Mouse (Mus musculus) left cerebral cortex, postnatal 10 days (tissue): ENCODE data around the gene Ap3s2. TPM values are rescaled to one million over a fixed set of nuclear protein-coding genes. Genes with fewer than 3 reads are reported as not detected.

Source experiments
- DNase-seq, 2 experiments: peaks; one replicate each; pipeline ENCODE4 v3.0.0; 2021 to 2022; ENCODE audit warnings: low spot score in 2 of 2, mixed read lengths in 1 of 2; ENCODE audit errors: extremely low spot score in 1 of 2
- intact Hi-C: fragments of 180-260 bp; cut with DNase I; formaldehyde crosslinking; loops from one replicate; pipeline ENCODE4 v1.15.1; 2025
- microRNA-seq: library from miRNA; unstranded; fragments of <30 nt; microRNA quantifications from one replicate; pipeline ENCODE4 v1.2.0, GENCODE M21; 2022
- total RNA-seq, 2 experiments: library from RNA; stranded (reverse); gene quantifications; 2 replicates each; pipeline ENCODE4 v1.2.3; 2021

Gene Ap3s2
- total RNA-seq, 2 experiments from 2014 or later, result 48.9 to 50.0 TPM

GRCm38 (mm10) chr7:79858202-79858934 lies 62.1 kb downstream of the Ap3s2 start:
- DNase-seq, result peak in 1 of 2 experiments; percentile 52
- intact Hi-C loops, result no loop called here

GRCm38 (mm10) chr7:79856305-79856704 lies 64.1 kb downstream of the Ap3s2 start:
- no peak for DNase-seq
- intact Hi-C loops, result no loop called here

- peak in 1 of 2 experiments; percentile 58 for DNase-seq
- intact Hi-C loops, result no loop called here
Measured at GRCm38 (mm10) chr7:79847456-79848451, 72.7 kb downstream of the Ap3s2 start.

GRCm38 (mm10) chr7:79846342-79846741 lies 74.1 kb downstream of the Ap3s2 start:
- intact Hi-C loops, result no loop called here
- DNase-seq, result peak in 1 of 2 experiments; percentile 63

- intact Hi-C loops, result no loop called here
- peak in 1 of 2 experiments; percentile 52 for DNase-seq
Measured at GRCm38 (mm10) chr7:79844090-79844802, 76.2 kb downstream of the Ap3s2 start.

GRCm38 (mm10) chr7:79842163-79842562 lies 78.3 kb downstream of the Ap3s2 start:
- intact Hi-C loops, result no loop called here
- no peak for DNase-seq

GRCm38 (mm10) chr7:79837247-79837646 lies 83.2 kb downstream of the Ap3s2 start:
- DNase-seq, result no peak
- intact Hi-C loops, result no loop called here

GRCm38 (mm10) chr7:79835196-79835595 lies 85.3 kb downstream of the Ap3s2 start:
- DNase-seq, result no peak
- intact Hi-C loops, result no loop called here

GRCm38 (mm10) chr7:79832980-79833379 lies 87.5 kb downstream of the Ap3s2 start:
- no peak for DNase-seq
- intact Hi-C loops, result no loop called here

- peak in 1 of 2 experiments; percentile 62 for DNase-seq
- intact Hi-C loops, result no loop called here
Measured at GRCm38 (mm10) chr7:79831585-79831984, 88.9 kb downstream of the Ap3s2 start.

GRCm38 (mm10) chr7:79831145-79831544 lies 89.3 kb downstream of the Ap3s2 start:
- intact Hi-C loops, result no loop called here
- no peak for DNase-seq

- intact Hi-C loops, result no loop called here
Measured at GRCm38 (mm10) chr7:79828341-79828740, 92.1 kb downstream of the Ap3s2 start.

More at GRCm38 (mm10) chr7:79828341-79828740, 92.1 kb downstream of the Ap3s2 start:
- DNase-seq, result no peak

Small RNA genes within 50 kb of the gene (microRNA-seq; reads per million reads assigned to microRNA genes)
- gene Gm24541, result not detected

Other genes starting within 250 kb of the Ap3s2 start
- 1 to 10 TPM; 2.3 to 2.5 TPM for gene Kif7, start 204.9 kb downstream of the Ap3s2 start, total RNA-seq
- gene Plin1, start 187.7 kb downstream of the Ap3s2 start, total RNA-seq, result not detected
- 1 to 10 TPM; 9.0 to 9.8 TPM for gene Pex11a, start 177.5 kb downstream of the Ap3s2 start, total RNA-seq
- gene Wdr93, start 177.5 kb downstream of the Ap3s2 start, total RNA-seq, result under 1 TPM in 1 of 2 experiments, not detected in 1; 0.34 TPM
- 1 to 10 TPM in 1 of 2 experiments, under 1 TPM in 1; 0.36 to 1.1 TPM for gene Mesp1, start 126.9 kb downstream of the Ap3s2 start, total RNA-seq
- gene Mesp2, start 109.9 kb downstream of the Ap3s2 start, total RNA-seq, result 1 to 10 TPM; 1.4 to 2.6 TPM
- gene Anpep, start 59.6 kb downstream of the Ap3s2 start, total RNA-seq, result 1 to 10 TPM; 7.0 to 7.8 TPM
- gene Arpin, start 14.7 kb upstream of the Ap3s2 start, total RNA-seq, result 10 to 100 TPM in 1 of 2 experiments, 1 to 10 TPM in 1; 9.8 to 11.2 TPM
- gene Zfp710, start 104.2 kb upstream of the Ap3s2 start, total RNA-seq, result 10 to 100 TPM; 15.8 to 16.7 TPM
- gene Idh2, start 194.7 kb upstream of the Ap3s2 start, total RNA-seq, result 10 to 100 TPM; 44.8 to 45.6 TPM